ENCODE assay signal across 21 mouse cellular contexts in genomic region chr9:62547476-62547875, GRCm38 (mm10). TPM values are rescaled to one million over a fixed set of nuclear protein-coding genes. Genes with fewer than 3 reads are reported as not detected.
DNase-seq lines count a peak whose midpoint lies in the region; ATAC-seq and TF ChIP-seq lines count a peak whose summit lies in the region.
"Had no signal": no experiment of that assay in that cellular context is flagged by ENCODE, and none has a peak within 500 bp of the region (broad histone marks: within the 10 kb centered on the region; RNA-seq: fewer than 3 reads in every experiment).

No protein-coding gene starts in this region.

- peak overlapping the region; percentile 58 for H3K27ac ChIP-seq in forebrain, embryonic 12.5 days
- H3K27ac ChIP-seq in liver, postnatal 0 days (ENCODE audit: low read depth), result no peak overlapping the region
- H3K27ac ChIP-seq: heart, embryonic 10.5 days; limb, embryonic 12.5 days; liver, embryonic 14.5 days; macrophage; midbrain, embryonic 10.5 days; neural tube, embryonic 12.5 days had no signal

- TF ChIP-seq EP300 in liver, postnatal 0 days (IDR thresholded peaks at IDR 0.05; ENCODE audit: low read depth), result no peak

- 66% methylated on average over 3 of the region's 3 CpGs for WGBS in forebrain, embryonic 12.5 days
- WGBS in liver, postnatal 0 days (ENCODE audit: insufficient replicate concordance), result 54% methylated on average over 3 of the region's 3 CpGs

- no peak overlapping the region for H3K9ac ChIP-seq in forebrain, embryonic 12.5 days
- H3K9ac ChIP-seq in liver, postnatal 0 days (replicated peaks), result no peak overlapping the region
- H3K9ac ChIP-seq: limb, embryonic 12.5 days; liver, embryonic 14.5 days; neural tube, embryonic 12.5 days had no signal

- no peak for TF ChIP-seq CTCF in liver, postnatal 0 days (IDR thresholded peaks at IDR 0.05; ENCODE audit: low read depth)

- H3K9me3 ChIP-seq in forebrain, embryonic 12.5 days, result no peaks in the 10 kb centered on the region
- H3K9me3 ChIP-seq in liver, postnatal 0 days (ENCODE audit: low read length), result no peaks in the 10 kb centered on the region
- H3K9me3 ChIP-seq: heart, embryonic 10.5 days; limb, embryonic 12.5 days; midbrain, embryonic 10.5 days; neural tube, embryonic 12.5 days had no signal

- no peaks in the 10 kb centered on the region for H3K27me3 ChIP-seq in forebrain, embryonic 12.5 days
- H3K27me3 ChIP-seq in liver, postnatal 0 days (ENCODE audit: insufficient read depth, low read length), result no peaks in the 10 kb centered on the region
- H3K27me3 ChIP-seq: neural tube, embryonic 12.5 days had no signal

- no peak overlapping the region for H3K4me2 ChIP-seq in forebrain, embryonic 12.5 days
- no peak overlapping the region for H3K4me2 ChIP-seq in liver, postnatal 0 days (ENCODE audit: low read depth, low read length)
- H3K4me2 ChIP-seq: limb, embryonic 12.5 days; neural tube, embryonic 12.5 days had no signal

- ATAC-seq in forebrain, embryonic 12.5 days (ENCODE audit: low FRiP score), result no peak
- no peak for ATAC-seq in liver, postnatal 0 days
- ATAC-seq in monocyte, adult 5-6 weeks (replicated peaks; ENCODE audit: insufficient number of reproducible peaks, low FRiP score, low TSS enrichment, poor library complexity, severe bottlenecking), result no peak

- peaks cover 24% of the 10 kb centered on the region for H3K4me1 ChIP-seq in forebrain, embryonic 12.5 days
- no peaks in the 10 kb centered on the region for H3K4me1 ChIP-seq in liver, postnatal 0 days (ENCODE audit: insufficient read depth)
- H3K4me1 ChIP-seq: limb, embryonic 12.5 days had no signal

- H3K4me3 ChIP-seq in forebrain, embryonic 12.5 days (replicated peaks), result no peak overlapping the region
- H3K4me3 ChIP-seq in liver, postnatal 0 days (ENCODE audit: low read depth, low read length), result no peak overlapping the region
- H3K4me3 ChIP-seq: heart, embryonic 10.5 days; limb, embryonic 12.5 days; midbrain, embryonic 10.5 days; neural tube, embryonic 12.5 days had no signal

- DNase-seq in layer of hippocampus, adult 9-11 months, result peak; percentile 6
- DNase-seq in layer of hippocampus, adult 9-10 months (ENCODE audit: low spot score), result no peak
- DNase-seq in cerebellum, adult 18-20 months, result peak; percentile 23 to 36
- peak; percentile 69 for DNase-seq in cerebellum, adult 9-11 months
- no peak for DNase-seq in liver
- DNase-seq in liver, postnatal 0 days, result no peak
- DNase-seq: adrenal gland, postnatal 36 days; embryo, embryonic 11 days; heart, postnatal 10 days; kidney, adult 9 months; layer of hippocampus, postnatal 36 days; right cerebral cortex, adult 18-20 months; thymus, postnatal 4 days had no signal

- H3K36me3 ChIP-seq in forebrain, embryonic 12.5 days (replicated peaks), result no peaks in the 10 kb centered on the region
- no peaks in the 10 kb centered on the region for H3K36me3 ChIP-seq in liver, postnatal 0 days (replicated peaks; ENCODE audit: insufficient read depth, low read length)
- H3K36me3 ChIP-seq: heart, embryonic 10.5 days; limb, embryonic 12.5 days; midbrain, embryonic 10.5 days; neural tube, embryonic 12.5 days had no signal

RNA-seq across cellular contexts. Expression of gene Coro2b, which starts 10.6 kb away (rescaled TPM):
- 37.6 and 38.1 TPM in 2 replicates for polyA plus RNA-seq in forebrain, embryonic 12.5 days (2016; fragmentation: Nextera tagmentation; extraction: Ambion mirVana)
- 0.87 and 0.89 TPM in 2 replicates for polyA plus RNA-seq in liver, postnatal 0 days (2015; fragmentation: Nextera tagmentation; extraction: Ambion mirVana)
- total RNA-seq in monocyte, adult 5-6 weeks (2017), result 0.49 TPM in 1 of 3 replicates, not detected in the others

Comparison
In these comparisons a context has a peak if more than half of its experiments do, and no peak if none do; other contexts are left out.
1. DNase-seq: peak in layer of hippocampus, adult 9-11 months (single experiment), cerebellum, adult 18-20 months (2 of 2) and cerebellum, adult 9-11 months (single experiment); none in layer of hippocampus, adult 9-10 months (single experiment), liver (single experiment) and liver, postnatal 0 days (single experiment).
2. RNA of gene Coro2b, which starts 10.6 kb away (polyA plus RNA-seq): 37.6 to 38.1 TPM in forebrain, embryonic 12.5 days; 0.87 to 0.89 TPM in liver, postnatal 0 days; every median in the first group is over 10 times any median in the second.